Mouse (Mus musculus) frontal cortex, postnatal 25 days (tissue): ENCODE data around the gene Cul5.

Source experiments
- DNase-seq, 2 experiments: peaks; one replicate each; pipeline ENCODE4 v3.0.0; 2022; ENCODE audit warnings: low spot score in 2 of 2

Cul5 gene

DNA sequence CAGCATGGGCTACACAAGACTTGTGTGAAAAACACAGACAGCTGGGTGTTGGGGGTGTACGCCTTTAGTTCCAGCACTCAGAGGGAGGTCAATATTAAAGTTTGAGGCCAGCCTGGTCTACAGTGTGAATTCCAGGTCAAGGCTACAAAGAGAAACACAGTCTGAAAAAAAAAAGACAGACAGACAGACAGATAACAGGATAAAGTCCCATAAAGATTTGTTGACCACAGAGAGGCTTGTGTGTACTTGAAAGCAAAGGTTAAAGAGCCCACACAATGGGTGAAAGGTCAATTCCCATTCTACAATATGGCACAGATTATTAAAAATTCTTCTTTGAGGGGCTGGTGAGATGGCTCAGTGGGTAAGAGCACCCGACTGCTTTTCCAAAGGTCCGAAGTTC, 62.6 kb downstream of the Cul5 start:
- no peak for DNase-seq

DNA sequence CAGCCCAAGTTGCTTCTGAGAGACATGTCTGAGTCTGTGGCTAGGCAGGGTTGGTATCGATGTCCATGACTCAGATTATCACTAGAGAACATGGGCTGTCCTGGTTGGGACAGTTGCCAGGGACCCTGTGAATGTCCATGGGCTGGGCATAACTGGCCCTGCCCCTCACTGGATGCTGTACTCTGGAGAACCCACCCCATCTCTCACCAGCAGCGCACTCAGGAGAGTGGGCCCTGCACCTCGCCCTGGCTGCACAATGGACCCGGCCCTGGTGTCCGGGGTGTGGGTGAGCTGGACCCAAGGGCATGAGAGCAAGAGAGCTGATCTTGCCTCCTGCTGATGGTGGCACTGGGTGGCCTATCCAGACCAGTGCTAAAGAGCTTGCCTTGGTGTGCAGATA, 64.9 kb downstream of the Cul5 start:
- no peak for DNase-seq

DNA sequence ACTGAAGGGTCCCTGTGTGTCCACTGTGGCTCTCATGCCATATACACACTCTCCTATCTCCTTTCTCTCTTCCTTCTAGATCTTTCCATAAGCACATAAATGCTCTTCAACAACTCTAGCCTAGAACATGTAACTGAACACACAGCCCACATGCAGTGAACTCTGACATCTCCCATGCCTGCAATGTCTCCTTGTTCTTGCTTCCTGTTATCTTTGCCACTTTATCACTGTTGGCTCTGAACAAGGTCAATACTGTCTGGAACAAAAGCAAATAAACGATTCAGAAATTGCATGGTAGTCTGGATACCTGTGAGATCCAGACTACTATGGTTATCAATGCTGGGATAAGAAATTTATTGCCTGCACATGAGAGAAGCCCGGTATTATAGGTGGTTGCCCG, 66.0 kb downstream of the Cul5 start:
- DNase-seq: no peak

DNA sequence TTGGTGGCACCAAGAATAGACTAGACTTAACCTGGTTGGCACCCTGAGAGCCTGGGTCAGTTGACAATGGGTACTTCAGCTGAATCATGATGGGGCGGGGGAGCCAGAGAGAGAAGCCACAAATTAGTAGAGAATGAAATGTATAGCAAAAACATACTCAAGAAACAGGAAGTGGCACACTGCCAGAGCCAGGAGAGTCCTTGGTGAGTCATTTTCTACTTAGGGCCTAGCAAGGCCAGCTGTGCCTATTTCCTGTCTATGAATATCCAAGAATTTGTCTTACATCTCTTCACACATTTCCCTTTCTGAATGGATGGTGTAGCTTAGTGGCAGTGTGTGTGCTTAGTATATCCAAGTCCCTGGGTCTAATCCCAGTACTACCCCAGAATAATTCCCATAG, 66.4 kb downstream of the Cul5 start:
- DNase-seq: no peak

DNA sequence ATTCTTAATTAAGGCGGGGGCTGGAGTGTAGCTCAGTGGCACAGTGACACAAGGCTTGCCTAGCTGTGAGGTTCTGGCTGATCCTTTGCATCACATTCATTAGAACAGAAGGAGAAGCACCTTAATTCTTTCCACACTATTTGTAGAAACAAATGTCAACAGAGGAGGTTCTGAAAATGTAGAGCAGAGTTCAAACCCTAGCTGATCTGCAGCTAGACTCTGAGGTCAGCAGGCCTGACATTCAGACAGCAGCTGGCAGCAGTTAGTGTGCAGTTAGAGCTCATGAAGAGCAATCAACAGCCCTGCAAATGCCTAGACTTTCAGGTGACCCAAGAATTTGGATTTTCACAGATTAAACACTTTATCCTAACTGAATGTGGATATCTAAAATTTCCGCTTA, 68.3 kb downstream of the Cul5 start:
- DNase-seq: no peak

DNA sequence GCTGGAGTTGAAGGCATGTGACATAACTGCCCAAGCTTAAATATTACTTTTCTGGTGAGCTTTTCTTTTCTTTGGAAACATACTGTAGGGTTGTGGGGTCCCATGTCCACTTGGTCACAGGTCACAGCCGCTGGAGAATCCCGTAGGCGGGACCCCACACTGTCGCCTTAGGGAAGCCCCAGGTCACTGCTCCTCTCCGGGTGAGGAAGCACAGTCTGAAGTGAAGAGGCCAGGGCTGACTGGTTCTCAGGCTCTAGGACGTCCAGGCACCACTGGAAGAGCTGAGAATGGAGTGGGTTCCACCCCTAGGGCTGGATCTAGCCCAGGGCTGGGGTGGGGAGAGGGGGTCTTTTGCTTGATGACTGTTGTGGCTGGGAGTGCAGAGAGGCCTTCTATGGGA, 71.2 kb downstream of the Cul5 start:
- no peak for DNase-seq

DNA sequence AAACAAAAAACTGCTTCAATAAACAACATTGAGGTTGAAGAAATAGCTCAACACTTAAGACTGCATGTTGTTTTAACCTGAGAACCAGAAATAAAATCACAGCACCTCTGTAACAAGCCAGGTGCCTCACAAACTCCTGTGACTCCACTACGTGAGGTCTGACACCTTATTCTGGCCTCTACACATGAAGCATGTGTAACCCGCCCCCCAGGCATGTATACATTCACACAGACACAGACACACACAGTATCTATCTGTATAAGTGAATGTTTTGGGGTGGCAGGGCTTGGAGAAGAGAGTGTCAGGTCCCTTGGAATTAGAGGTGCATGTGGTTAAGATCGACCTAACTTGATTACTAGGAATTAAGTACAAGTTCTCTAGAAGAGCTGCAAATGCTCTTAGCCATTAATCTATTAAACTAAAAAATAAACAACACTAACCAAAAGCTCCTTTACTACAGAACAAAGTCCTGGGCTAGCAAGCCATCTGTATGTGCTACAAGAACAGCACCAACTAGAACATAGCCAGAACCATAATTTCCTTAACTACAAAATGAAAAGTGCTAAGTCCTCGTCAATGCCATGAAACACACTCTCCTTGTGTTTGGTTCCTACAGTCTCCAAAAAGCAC, 72.7 kb downstream of the Cul5 start:
- DNase-seq: no peak

DNA sequence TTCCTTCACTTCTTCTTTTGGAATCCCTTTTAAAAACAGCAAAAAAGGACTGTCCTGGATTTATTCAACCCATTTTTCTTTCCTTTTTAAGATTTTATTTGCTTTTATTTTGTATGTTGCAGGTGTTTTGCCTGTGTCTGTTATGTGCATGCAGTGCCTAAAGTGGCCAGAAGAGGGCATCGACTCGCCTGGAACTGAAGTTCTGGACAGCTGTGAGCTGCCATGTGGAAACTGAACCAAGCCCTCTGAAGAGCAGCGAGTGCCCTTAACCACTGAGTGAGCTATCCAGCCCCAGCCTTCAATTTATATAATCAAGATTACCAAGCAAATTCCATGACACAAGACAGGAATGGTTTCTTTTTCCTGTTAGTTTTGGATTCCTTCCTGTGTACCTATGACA, 75.0 kb downstream of the Cul5 start:
- peak; percentile 38 to 51 for DNase-seq

DNA sequence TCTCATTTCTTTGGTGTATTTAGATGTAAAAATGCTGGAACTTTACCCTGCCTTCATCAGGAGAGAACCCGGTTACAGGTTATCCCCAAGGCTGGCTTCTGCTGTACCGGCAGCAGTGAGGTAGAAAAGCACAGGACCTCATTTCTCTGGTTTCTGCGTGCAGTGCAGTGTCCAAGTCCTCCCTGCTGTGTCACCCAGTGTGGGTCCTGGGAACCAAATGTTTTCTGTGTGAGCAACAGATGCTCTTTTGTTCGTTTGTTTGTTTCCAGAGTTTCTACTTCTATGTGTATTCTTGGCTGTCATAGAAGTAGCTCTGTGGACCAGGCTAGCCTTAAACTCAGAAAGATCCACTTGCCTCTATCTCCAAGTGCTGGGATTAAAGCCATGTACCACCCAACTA, 87.9 kb downstream of the Cul5 start:
- no peak for DNase-seq

DNA sequence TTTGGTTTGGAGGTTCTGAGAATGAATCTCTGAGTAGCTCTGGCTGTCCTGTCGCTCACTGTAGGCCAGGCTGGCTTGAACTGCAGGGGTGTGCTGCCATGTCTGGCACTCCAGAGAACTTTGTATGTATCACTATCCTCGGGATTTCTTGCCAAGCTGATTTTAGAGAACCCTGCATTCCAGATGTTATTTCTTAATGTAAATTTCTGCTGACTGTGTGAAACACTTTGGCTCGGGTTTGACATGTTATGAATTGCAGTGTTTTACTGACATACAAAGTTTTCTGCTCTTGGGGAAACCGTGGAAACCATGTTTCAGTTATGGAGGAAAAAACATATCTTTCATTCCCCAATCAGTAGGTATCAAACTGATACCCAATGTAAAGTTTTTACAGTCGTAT, 94.1 kb downstream of the Cul5 start:
- no peak for DNase-seq

DNA sequence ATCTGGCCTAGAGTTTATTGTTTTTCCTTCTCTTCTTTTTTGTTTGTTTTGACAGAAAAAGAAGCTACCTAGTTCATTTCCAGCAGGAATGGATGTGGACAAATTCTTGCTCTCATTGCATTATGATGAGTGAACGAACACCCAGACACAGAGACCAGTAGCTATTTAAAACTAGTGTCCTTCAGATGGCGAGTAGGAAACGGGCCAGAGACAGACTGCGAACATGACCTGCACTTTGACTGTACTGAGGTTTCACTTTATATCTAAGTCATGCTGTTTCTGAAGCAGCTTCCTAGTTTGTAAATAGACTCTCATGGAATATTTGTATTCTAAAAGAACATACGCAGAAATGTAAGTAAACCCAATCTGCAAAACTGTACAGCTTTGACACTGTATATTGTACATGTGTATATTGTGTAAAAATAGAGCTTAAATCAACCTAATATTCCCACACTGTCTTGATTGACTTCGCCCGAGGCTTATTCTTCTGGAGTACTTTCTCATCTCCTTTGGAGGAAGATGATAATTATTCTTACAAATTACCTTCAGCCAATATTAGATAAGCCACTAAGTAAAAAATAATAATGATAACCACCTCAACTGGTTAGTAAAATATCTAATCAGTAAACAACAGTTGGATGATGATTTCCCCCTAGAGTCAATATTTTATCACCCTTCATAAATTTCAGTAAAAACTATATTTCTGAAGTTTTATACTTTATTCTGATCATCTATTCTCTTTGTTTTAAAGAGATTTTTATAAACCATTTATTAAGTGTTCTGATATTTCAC, 97.1 kb downstream of the Cul5 start:
- no peak for DNase-seq

DNA sequence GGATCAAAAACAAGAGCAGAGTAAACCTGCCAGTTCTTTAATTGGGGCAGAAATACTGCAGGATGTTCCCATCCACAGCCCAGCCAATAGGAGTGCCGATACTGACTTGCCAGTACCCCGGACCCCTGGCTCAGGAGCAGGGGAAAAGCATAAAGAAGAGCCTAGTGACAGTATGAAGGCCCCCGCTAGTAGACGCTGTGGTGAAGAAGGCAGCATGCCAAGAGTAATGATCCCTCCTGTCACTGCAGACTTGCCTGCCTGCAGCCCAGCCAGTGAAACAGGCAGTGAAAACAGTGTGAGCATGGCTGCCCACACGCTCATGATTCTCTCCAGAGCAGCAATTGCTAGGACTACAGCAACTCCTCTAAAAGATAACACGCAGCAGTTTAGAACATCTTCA, 99.2 kb downstream of the Cul5 start:
- DNase-seq: no peak
